Mouse (Mus musculus) MEL-GATA-1-ER (cell line): ENCODE results near the gene Ubfd1.
A peak's percentile ranks its signal among the peaks of the same experiment; 100 is the strongest.
"Not testable (repeated sequence)": the region's sequence is repeated elsewhere in the genome, so short reads cannot be mapped to it uniquely, and the experiment has no call there.

Experiments used
- DNase-seq: peaks from one replicate; pipeline ENCODE4 v3.0.0-alpha.2; 2012; ENCODE audit warnings: low read depth; ENCODE audit errors: extremely low read depth

Ubfd1 gene

GRCm38 (mm10) chr7:122087195-122087982, 20.4 kb downstream of the Ubfd1 start:
- no peak for DNase-seq

DNA sequence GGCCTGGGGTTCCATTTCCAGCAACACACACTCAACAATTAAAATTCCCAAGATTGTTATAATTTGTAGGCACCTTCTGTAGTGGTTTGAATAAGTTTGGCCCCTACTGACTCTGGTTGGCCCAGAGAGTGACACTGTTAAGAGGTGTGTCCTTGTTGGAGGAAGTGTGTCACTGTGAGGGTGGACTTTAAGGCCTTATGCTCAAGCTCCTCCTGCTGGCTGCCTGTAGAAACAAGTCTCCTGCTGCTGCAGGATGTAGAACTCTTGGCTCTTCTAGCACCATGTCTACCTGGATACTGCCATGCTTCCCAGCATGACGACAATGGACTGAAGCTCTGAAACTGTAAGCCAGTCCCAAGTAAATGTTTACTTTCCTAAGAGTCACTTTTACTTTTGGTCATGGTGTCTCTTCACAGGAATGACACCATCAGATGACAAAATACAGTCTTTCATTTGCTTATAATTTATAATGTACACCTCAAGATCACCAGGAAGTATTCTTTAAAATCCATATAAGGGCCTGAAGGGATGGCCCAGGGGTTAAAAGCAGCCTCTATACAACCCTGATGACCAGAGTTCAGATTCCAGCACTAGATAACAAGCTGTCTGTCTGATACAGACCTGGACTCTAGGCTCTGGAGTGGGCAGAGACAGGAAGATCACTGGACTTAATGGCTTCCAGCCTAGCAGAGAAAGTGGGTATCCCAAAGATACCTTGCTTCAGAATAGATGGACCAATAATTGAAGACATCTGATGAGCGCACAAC, 27.8 kb downstream of the Ubfd1 start:
- DNase-seq: peak; percentile 26

- DNase-seq: no peak
Measured at GRCm38 (mm10) chr7:122098009-122098408, 31.0 kb downstream of the Ubfd1 start.

GRCm38 (mm10) chr7:122099222-122099621, 32.2 kb downstream of the Ubfd1 start:
- DNase-seq: peak; percentile 46

DNA sequence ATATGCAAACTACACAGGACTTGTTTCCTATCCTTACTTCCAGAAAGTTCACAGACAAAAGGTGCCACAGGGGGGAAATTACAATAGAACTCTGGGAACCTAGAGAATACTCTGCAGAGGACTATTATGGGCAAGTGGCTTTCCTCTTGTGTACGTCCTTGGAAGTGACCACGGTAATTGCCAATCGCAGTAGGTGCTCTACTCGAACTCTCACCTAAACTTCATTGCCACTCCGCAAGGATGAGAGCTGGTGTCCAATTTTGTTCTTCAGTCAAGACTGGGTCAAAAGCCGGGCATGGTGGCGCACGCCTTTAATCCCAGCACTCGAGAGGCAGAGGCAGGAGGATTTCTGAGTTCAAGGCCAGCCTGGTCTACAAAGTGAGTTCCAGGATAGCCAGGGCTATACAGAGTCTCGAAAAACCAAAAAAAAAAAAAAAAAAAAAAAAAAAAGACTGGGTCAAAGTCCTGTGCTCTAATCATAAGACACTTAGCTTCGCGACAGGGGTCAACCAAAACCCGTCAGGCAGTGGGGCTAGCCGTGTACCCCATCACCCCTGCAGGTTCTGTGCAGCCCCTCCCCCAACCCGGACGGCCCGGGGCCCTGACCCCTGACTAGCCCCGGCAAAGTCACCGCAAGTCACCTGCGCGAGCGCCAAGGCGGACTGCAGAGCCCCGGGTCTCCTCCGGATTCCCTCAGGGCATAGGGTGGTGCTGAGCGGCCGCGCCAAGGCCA, 34.2 kb downstream of the Ubfd1 start:
- not testable (repeated sequence) for DNase-seq

DNA sequence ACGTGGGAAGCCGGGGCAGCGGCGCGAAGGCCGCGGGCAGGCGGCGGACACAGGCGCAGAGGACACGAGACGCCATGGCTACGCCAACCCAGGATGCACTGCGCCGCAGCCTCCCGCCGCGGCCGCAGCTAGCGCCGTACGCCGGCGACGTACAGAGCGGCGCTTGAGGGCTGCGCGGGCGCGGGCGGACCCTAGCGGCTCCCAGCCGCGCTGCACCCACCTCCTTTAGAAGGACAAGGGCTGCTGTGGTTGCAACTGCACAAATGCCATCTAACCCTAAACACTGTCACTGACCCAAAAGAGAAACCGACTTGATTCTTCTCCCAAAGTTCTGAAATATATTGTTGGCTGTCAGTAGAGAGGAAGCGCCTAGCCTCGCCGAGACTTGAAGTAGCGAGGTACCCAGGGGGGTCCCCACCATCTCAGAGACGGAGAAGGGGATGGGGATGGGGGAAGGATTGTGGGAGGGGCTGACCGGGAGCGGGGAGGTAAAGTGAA, 34.8 kb downstream of the Ubfd1 start, which contains the start of gene Ndufab1:
Gene Ndufab1, minus strand, starts transcription at position 140 of the 498 bp plus-strand sequence.
- DNase-seq: peak; percentile 82

GRCm38 (mm10) chr7:122108206-122108605, 41.2 kb downstream of the Ubfd1 start:
- DNase-seq: no peak

GRCm38 (mm10) chr7:122123518-122123917, 56.5 kb downstream of the Ubfd1 start:
- no peak for DNase-seq

- DNase-seq: no peak
Measured at GRCm38 (mm10) chr7:122125636-122126035, 58.7 kb downstream of the Ubfd1 start.

DNA sequence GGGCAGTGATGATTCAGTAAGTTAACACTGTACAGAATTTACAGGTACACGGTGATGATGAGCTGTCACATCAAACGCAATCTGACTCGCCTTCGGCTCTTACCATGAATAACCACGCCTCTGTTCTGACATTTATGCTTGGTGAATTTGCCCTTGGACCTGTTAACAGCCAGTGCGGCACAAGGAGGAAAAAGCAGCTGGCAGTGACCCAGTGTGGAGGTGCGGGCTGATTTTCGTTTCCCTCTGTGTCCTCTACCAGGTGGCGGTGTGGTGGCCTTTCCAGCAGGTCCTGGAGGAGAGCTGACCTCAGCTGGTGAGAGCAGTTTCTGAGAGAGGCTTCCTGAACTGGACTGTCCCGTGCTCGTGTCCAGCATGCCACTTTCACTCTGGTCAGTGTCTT, 60.0 kb downstream of the Ubfd1 start:
- no peak for DNase-seq
